Mouse (Mus musculus) myocyte (in vitro differentiated cells): ENCODE data around the gene Tmem238l. TPM values are rescaled to one million over a fixed set of nuclear protein-coding genes. Genes with fewer than 3 reads are reported as not detected.

Source experiments
- H3K27me3 ChIP-seq: one replicate; pipeline ENCODE4 v1.6.1; 2011; ENCODE audit not compliant: control insufficient read depth, insufficient read depth, insufficient read length
- H3K36me3 ChIP-seq: one replicate; pipeline ENCODE4 v1.6.1; 2011; ENCODE audit not compliant: control insufficient read depth, insufficient read depth
- H3K4me2 ChIP-seq: one replicate; pipeline ENCODE4 v1.6.1; 2011; ENCODE audit warnings: low read depth, control low read depth
- H3K4me3 ChIP-seq: one replicate; pipeline ENCODE4 v1.5.1; 2011; ENCODE audit warnings: mild to moderate bottlenecking, control low read depth, moderate library complexity
- H3K79me2 ChIP-seq: one replicate; pipeline ENCODE4 v1.6.1; 2011; ENCODE audit not compliant: control insufficient read depth, insufficient read depth
- H3ac ChIP-seq: one replicate; pipeline ENCODE4 v1.6.1; 2011; ENCODE audit not compliant: control insufficient read depth, insufficient read length
- CEBPB ChIP-seq: IDR thresholded peaks from 2 replicates; pipeline ENCODE4 v1.6.1; 2011; ENCODE audit warnings: mild to moderate bottlenecking, moderate library complexity; ENCODE audit not compliant: poor library complexity, insufficient read depth, severe bottlenecking
- E2F4 ChIP-seq: IDR thresholded peaks from one replicate; pipeline ENCODE4 v1.6.1; 2011; ENCODE audit warnings: mild to moderate bottlenecking, control low read depth, moderate library complexity; ENCODE audit not compliant: insufficient read depth
- MAX ChIP-seq: IDR thresholded peaks from one replicate; pipeline ENCODE4 v1.6.1; 2011; ENCODE audit warnings: low read depth, mild to moderate bottlenecking, control low read depth
- MYOD1 ChIP-seq, 3 experiments: IDR thresholded peaks; one replicate each; pipeline ENCODE4 v1.6.1; 2011; ENCODE audit warnings: control low read depth in 2 of 3, low read depth in 2 of 3, mild to moderate bottlenecking in 2 of 3, moderate library complexity in 1 of 3; ENCODE audit not compliant: insufficient read length in 2 of 3, control insufficient read depth in 1 of 3
- MYOG ChIP-seq, 3 experiments: IDR thresholded peaks; one replicate each; pipeline ENCODE4 v1.6.1; 2011; ENCODE audit warnings: control low read depth in 2 of 3, low read depth in 2 of 3, mild to moderate bottlenecking in 2 of 3; ENCODE audit not compliant: insufficient read length in 2 of 3, control insufficient read depth in 1 of 3, insufficient read depth in 1 of 3
- POLR2A ChIP-seq: IDR thresholded peaks from one replicate; pipeline ENCODE4 v1.6.1; 2011; ENCODE audit warnings: low read depth, mild to moderate bottlenecking, control low read depth, moderate library complexity; ENCODE audit not compliant: insufficient read length
- POLR2AphosphoS2 ChIP-seq: IDR thresholded peaks from one replicate; pipeline ENCODE4 v1.6.1; 2011; ENCODE audit warnings: low read depth, control low read depth; ENCODE audit not compliant: insufficient read length
- REST ChIP-seq: IDR thresholded peaks from one replicate; pipeline ENCODE4 v1.6.1; 2011; ENCODE audit warnings: mild to moderate bottlenecking, control low read depth, moderate library complexity; ENCODE audit not compliant: insufficient read depth, insufficient read length
- SRF ChIP-seq: IDR thresholded peaks from one replicate; pipeline ENCODE4 v1.6.1; 2011; ENCODE audit warnings: low read depth; ENCODE audit not compliant: control insufficient read depth, insufficient read length
- TCF12 ChIP-seq: IDR thresholded peaks from one replicate; pipeline ENCODE4 v1.6.1; 2011; ENCODE audit warnings: mild to moderate bottlenecking, control low read depth; ENCODE audit not compliant: poor library complexity, insufficient read depth, severe bottlenecking
- TCF3 ChIP-seq: IDR thresholded peaks from one replicate; pipeline ENCODE4 v1.6.1; 2011; ENCODE audit warnings: low read depth, control low read depth; ENCODE audit not compliant: insufficient read length
- USF1 ChIP-seq: IDR thresholded peaks from one replicate; pipeline ENCODE4 v1.6.1; 2011; ENCODE audit warnings: low read depth, mild to moderate bottlenecking, control low read depth, moderate library complexity
- polyA plus RNA-seq: library from polyadenylated mRNA; unstranded; fragments of >200 nt; fragmentation: generic; extraction: Trizol; gene quantifications from one replicate; pipeline ENCODE4 v1.2.1, GENCODE M21; 2012; ENCODE audit warnings: missing spikeins

Gene Tmem238l
- polyA plus RNA-seq, 1 experiment: not detected

- no peak for TF ChIP-seq POLR2A
- TF ChIP-seq TCF3: no peak
- no peak for TF ChIP-seq POLR2AphosphoS2
- TF ChIP-seq CEBPB: no peak
- TF ChIP-seq MYOG (IDR thresholded peaks at IDR 0.05; ENCODE audit: control insufficient read depth in 1 of 3, insufficient read depth in 1 of 3, insufficient read length in 2 of 3, low read depth in 2 of 3): no peak
- TF ChIP-seq E2F4: no peak
- TF ChIP-seq MYOD1 (IDR thresholded peaks at IDR 0.05; ENCODE audit: control insufficient read depth in 1 of 3, insufficient read length in 2 of 3, low read depth in 2 of 3): no peak
- no peak for TF ChIP-seq SRF
- TF ChIP-seq MAX: no peak
- TF ChIP-seq REST: no peak
- no peak for TF ChIP-seq TCF12
- no peak overlapping the region for H3K4me2 ChIP-seq
- peaks cover 5% of the 10 kb centered on the region for H3K27me3 ChIP-seq
- H3K4me3 ChIP-seq: no peak overlapping the region
- no peak overlapping the region for H3ac ChIP-seq
- no peaks in the 10 kb centered on the region for H3K36me3 ChIP-seq
- no peaks in the 10 kb centered on the region for H3K79me2 ChIP-seq
Observed at GRCm38 (mm10) chr11:66924095-66924823, 32.2 kb upstream of the Tmem238l start.

- H3K27me3 ChIP-seq: peaks cover 8% of the 10 kb centered on the region
- no peak overlapping the region for H3K4me3 ChIP-seq
- TF ChIP-seq SRF (no peak), REST (no peak), CEBPB (no peak), USF1 (no peak), MYOG (IDR thresholded peaks at IDR 0.05; ENCODE audit: control insufficient read depth in 1 of 3, insufficient read depth in 1 of 3, insufficient read length in 2 of 3, low read depth in 2 of 3) (no peak), TCF12 (no peak), MYOD1 (IDR thresholded peaks at IDR 0.05; ENCODE audit: control insufficient read depth in 1 of 3, insufficient read length in 2 of 3, low read depth in 2 of 3) (no peak), MAX (no peak)
- H3K4me2 ChIP-seq: no peak overlapping the region
- no peaks in the 10 kb centered on the region for H3K79me2 ChIP-seq
- no peaks in the 10 kb centered on the region for H3K36me3 ChIP-seq
- H3ac ChIP-seq: no peak overlapping the region
Observed at GRCm38 (mm10) chr11:66928311-66928710, 28.1 kb upstream of the Tmem238l start.

GRCm38 (mm10) chr11:66932827-66933599, 23.4 kb upstream of the Tmem238l start:
- no peaks in the 10 kb centered on the region for H3K36me3 ChIP-seq
- H3K4me3 ChIP-seq: no peak overlapping the region
- no peak overlapping the region for H3ac ChIP-seq
- TF ChIP-seq POLR2A: no peak
- TF ChIP-seq TCF3: no peak
- TF ChIP-seq USF1: no peak
- TF ChIP-seq POLR2AphosphoS2: no peak
- TF ChIP-seq MAX: no peak
- TF ChIP-seq MYOG (IDR thresholded peaks at IDR 0.05; ENCODE audit: control insufficient read depth in 1 of 3, insufficient read depth in 1 of 3, insufficient read length in 2 of 3, low read depth in 2 of 3): no peak
- no peak for TF ChIP-seq MYOD1 (IDR thresholded peaks at IDR 0.05; ENCODE audit: control insufficient read depth in 1 of 3, insufficient read length in 2 of 3, low read depth in 2 of 3)
- TF ChIP-seq REST: no peak
- TF ChIP-seq CEBPB: no peak
- TF ChIP-seq TCF12: no peak
- no peak for TF ChIP-seq E2F4
- TF ChIP-seq SRF: no peak
- H3K4me2 ChIP-seq: no peak overlapping the region
- H3K27me3 ChIP-seq: peaks cover 5% of the 10 kb centered on the region
- H3K79me2 ChIP-seq: no peaks in the 10 kb centered on the region

DNA sequence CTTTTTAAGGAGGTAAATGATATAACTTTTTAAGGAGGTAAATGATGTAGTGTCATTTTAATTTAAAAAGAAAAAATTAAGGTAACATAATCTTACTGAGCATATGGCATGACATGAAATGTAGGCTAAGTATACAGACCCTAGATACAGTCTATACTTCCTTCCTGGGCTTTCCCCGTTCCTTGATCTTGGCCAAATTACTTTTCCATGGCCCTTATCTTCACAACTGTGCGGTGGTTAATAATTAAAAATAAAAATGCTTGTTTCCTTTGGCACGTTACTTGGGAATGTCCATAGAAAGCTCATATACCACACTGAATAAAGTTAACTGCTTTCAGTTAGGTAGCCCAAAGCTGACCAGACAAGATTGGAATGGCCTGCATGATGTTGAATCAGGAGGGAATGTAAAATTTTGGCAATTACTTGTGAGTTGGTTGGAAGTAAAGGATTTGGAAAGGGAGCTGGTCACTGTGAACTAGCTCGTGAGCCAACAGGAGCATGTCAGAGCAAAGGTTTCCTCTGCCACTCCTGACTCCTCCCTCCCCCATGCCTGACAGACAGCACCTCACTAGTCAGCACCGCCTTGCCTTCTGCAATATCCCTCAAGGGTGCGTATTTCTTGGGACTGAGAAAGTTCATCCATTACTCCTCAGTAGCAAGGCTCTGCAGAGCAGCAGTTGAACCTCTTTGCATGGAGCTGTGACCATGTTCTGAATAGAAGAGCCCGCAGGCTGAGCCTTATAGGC, 21.8 kb upstream of the Tmem238l start:
- H3K4me2 ChIP-seq: no peak overlapping the region
- no peak overlapping the region for H3K4me3 ChIP-seq
- no peak for TF ChIP-seq TCF12
- no peak for TF ChIP-seq REST
- no peak for TF ChIP-seq CEBPB
- TF ChIP-seq E2F4: no peak
- no peak for TF ChIP-seq TCF3
- no peak for TF ChIP-seq POLR2AphosphoS2
- TF ChIP-seq MYOG (IDR thresholded peaks at IDR 0.05; ENCODE audit: control insufficient read depth in 1 of 3, insufficient read depth in 1 of 3, insufficient read length in 2 of 3, low read depth in 2 of 3): no peak
- TF ChIP-seq USF1: no peak
- TF ChIP-seq MAX: no peak
- no peak for TF ChIP-seq MYOD1 (IDR thresholded peaks at IDR 0.05; ENCODE audit: control insufficient read depth in 1 of 3, insufficient read length in 2 of 3, low read depth in 2 of 3)
- TF ChIP-seq SRF: no peak
- no peak for TF ChIP-seq POLR2A
- H3K27me3 ChIP-seq: peaks cover 5% of the 10 kb centered on the region
- H3K79me2 ChIP-seq: no peaks in the 10 kb centered on the region
- H3ac ChIP-seq: no peak overlapping the region
- no peaks in the 10 kb centered on the region for H3K36me3 ChIP-seq
